Mouse (Mus musculus) stomach, embryonic 14.5 days (tissue): ENCODE results near the gene Dhx40. TPM values are rescaled to one million over a fixed set of nuclear protein-coding genes. Genes with fewer than 3 reads are reported as not detected.

Source experiments
- ATAC-seq: fragments of 200-750 bp; cut with Nextera tagmentation; 2 replicates; pipeline ENCODE4 v1.8.0; 2017; ENCODE audit warnings: low read depth, moderate TSS enrichment; ENCODE audit not compliant: insufficient number of reproducible peaks, insufficient read depth, low FRiP score
- H3K27ac ChIP-seq: fragments of 300-500 bp; sonication (generic); 2 replicates; pipeline ENCODE4 v1.5.1; 2014; ENCODE audit warnings: mild to moderate bottlenecking, low read length, moderate library complexity, mixed read lengths
- H3K27me3 ChIP-seq: fragments of 300-500 bp; sonication (generic); 2 replicates; pipeline ENCODE4 v1.6.1; 2014; ENCODE audit warnings: low read length, control low read depth, mixed read lengths; ENCODE audit not compliant: control insufficient read depth, insufficient read depth
- H3K36me3 ChIP-seq: fragments of 300-500 bp; sonication (generic); 2 replicates; pipeline ENCODE4 v1.6.1; 2014; ENCODE audit warnings: mild to moderate bottlenecking, control low read depth, low read length, moderate library complexity, mixed read lengths; ENCODE audit not compliant: control insufficient read depth, insufficient read depth
- H3K4me1 ChIP-seq: fragments of 300-500 bp; sonication (generic); 2 replicates; pipeline ENCODE4 v1.6.1; 2014; ENCODE audit warnings: low read length, control low read depth, mixed read lengths; ENCODE audit not compliant: control insufficient read depth, insufficient read depth
- H3K4me2 ChIP-seq: fragments of 300-500 bp; sonication (generic); replicated peaks from 2 replicates; pipeline ENCODE4 v1.6.1; 2014; ENCODE audit warnings: low read depth, low read length, control low read depth
- H3K4me3 ChIP-seq: fragments of 300-500 bp; sonication (generic); 2 replicates; pipeline ENCODE4 v1.5.1; 2014; ENCODE audit warnings: low read depth, low read length, control low read depth
- H3K9ac ChIP-seq: fragments of 300-500 bp; sonication (generic); replicated peaks from 2 replicates; pipeline ENCODE4 v1.6.1; 2014; ENCODE audit warnings: low read depth, mild to moderate bottlenecking, control low read depth, low read length, moderate library complexity, mixed read lengths
- H3K9me3 ChIP-seq: fragments of 300-500 bp; sonication (generic); 2 replicates; pipeline ENCODE4 v1.6.1; 2016; ENCODE audit warnings: low read depth, low read length, control low read depth; ENCODE audit not compliant: control insufficient read depth
- WGBS: fragments of 180-500 bp; shearing (Covaris S2); extraction: QIAGEN DNeasy Blood & Tissue Kit; methylation state at CpG from one replicate; pipeline ENCODE4 v1.1.7; 2014; 5-methylcytosine and 5-hydroxymethylcytosine counted together
- polyA plus RNA-seq: library from polyadenylated mRNA; unstranded; fragments of >200 nt; fragmentation: Nextera tagmentation; extraction: Ambion mirVana; gene quantifications from 2 replicates; pipeline ENCODE4 v1.2.1, GENCODE M21; 2014

The Dhx40 gene
- polyA plus RNA-seq, 1 experiment from 2014 or later: 22.6 TPM

DNA sequence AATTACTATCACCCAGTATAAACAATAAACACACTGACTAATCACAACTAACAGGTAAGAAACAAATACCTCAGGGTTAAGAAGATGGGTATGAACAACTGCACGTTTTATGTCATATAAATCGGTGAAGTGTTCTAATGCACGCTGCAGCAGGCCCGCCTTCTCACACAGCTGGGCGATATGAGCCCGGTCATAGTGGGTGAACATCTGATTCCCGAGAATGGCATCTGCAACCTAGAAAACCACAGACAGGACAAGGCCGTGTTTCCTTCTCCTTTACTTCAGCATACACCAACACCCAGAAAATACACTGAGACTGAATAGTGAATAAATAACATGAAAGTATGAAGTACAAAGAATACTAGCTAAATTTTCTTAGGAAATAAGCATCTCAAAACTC is 88.2 kb downstream of the Dhx40 start:
- H3K27me3 ChIP-seq: no peaks in the 10 kb centered on the region
- no peak for ATAC-seq
- H3K27ac ChIP-seq: no peak overlapping the region
- no peaks in the 10 kb centered on the region for H3K9me3 ChIP-seq
- no peak overlapping the region for H3K4me2 ChIP-seq
- H3K4me1 ChIP-seq: no peaks in the 10 kb centered on the region
- no peak overlapping the region for H3K4me3 ChIP-seq
- WGBS: 90% methylated on average over 8 of the region's 8 CpGs
- peaks cover 75% of the 10 kb centered on the region for H3K36me3 ChIP-seq
- H3K9ac ChIP-seq: no peak overlapping the region

Other genes starting within 250 kb of the Dhx40 start
- gene Vmp1, start 123.9 kb downstream of the Dhx40 start, polyA plus RNA-seq: 145 and 157 TPM in 2 replicates
- 36.1 and 37.6 TPM in 2 replicates for gene Ptrh2, start 123.8 kb downstream of the Dhx40 start, polyA plus RNA-seq
- gene Cltc, start 50.2 kb downstream of the Dhx40 start, polyA plus RNA-seq: 175 and 182 TPM in 2 replicates
- 6.6 and 7.5 TPM in 2 replicates for gene Ypel2, start 186.0 kb upstream of the Dhx40 start, polyA plus RNA-seq